Mouse (Mus musculus): ENCODE results near the gene Cotl1.

GRCm38 (mm10) chr8:119816219-119816618 is 24.1 kb downstream of the Cotl1 start:
- TF ChIP-seq CTCF (IDR thresholded peaks at IDR 0.05; ENCODE audit: low read depth, low read length), result no peak
- TF ChIP-seq POLR2A (IDR thresholded peaks at IDR 0.05; ENCODE audit: extremely low read depth, insufficient read depth, low read length), result no peak
